Mouse (Mus musculus): ENCODE measurements around the gene Col13a1.

DNA sequence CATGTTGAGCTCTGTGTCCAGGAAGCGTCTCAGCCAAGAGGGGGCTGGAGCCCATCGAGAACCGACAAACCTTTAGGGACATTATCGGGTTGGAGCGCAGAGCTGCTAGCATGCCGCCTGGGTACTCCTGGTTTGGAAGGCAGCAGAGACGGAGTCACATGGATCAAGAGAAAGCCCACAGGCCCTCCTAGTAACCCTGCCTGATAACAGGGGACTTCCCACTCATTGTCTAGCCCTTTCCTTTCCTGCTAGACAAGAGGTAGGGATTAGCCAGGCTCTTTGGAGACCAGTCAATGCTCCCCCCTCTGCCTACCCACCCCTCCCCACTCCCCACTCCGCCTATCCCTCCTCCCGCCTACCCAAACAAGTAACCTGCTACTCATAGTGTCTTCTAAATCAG, 87.8 kb downstream of the Col13a1 start:
- TF ChIP-seq POLR2A (IDR thresholded peaks at IDR 0.05; ENCODE audit: extremely low read depth, insufficient read depth, low read length), result no peak
- TF ChIP-seq CTCF (IDR thresholded peaks at IDR 0.05; ENCODE audit: extremely low read depth, insufficient read depth, low read length), result no peak

Data from cortical plate, adult 2 months (tissue).